Mouse (Mus musculus): ENCODE results near the gene Sesn1. TPM values are rescaled to one million over a fixed set of nuclear protein-coding genes. Genes with fewer than 3 reads are reported as not detected.

The Sesn1 gene
- polyA plus RNA-seq, 1 experiment from 2014 or later = 20.6 TPM

DNA sequence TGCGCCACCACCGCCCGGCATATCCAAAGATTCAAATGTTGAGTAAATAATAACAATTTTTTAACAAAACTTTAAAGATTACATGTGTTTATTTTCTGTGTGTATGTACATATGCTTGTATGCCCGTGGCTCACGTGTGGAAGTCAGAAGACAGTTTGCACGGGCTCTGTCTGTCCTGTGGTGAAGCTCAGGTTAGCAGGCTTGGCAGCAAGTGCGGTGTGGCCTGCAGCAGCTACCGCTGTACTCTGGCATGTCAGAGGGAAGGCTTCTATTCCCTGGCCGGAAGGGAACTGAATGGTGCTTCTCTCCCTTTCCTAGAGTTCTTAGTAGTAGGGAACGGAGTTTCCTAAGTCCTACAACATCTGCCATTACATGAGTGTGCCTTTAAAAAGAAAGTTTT lies 15.3 kb downstream of the Sesn1 start:
- peak; percentile 48 for DNase-seq (ENCODE audit: low spot score)
- H3K27ac ChIP-seq = no peak overlapping the region
- no peak overlapping the region for H3K4me3 ChIP-seq
- H3K36me3 ChIP-seq = no peaks in the 10 kb centered on the region
- 85% methylated on average over 10 of the region's 10 CpGs for WGBS
- H3K4me1 ChIP-seq = peaks cover 14% of the 10 kb centered on the region
- H3K27me3 ChIP-seq (ENCODE audit: insufficient read depth, poor library complexity, severe bottlenecking) = no peaks in the 10 kb centered on the region
- no peaks in the 10 kb centered on the region for H3K9me3 ChIP-seq

GRCm38 (mm10) chr10:41825996-41826395 lies 16.3 kb downstream of the Sesn1 start:
- H3K27ac ChIP-seq = no peak overlapping the region
- peak; percentile 58 for DNase-seq (ENCODE audit: low spot score)
- WGBS = 83% methylated on average over 4 of the region's 4 CpGs
- no peak overlapping the region for H3K4me3 ChIP-seq
- peaks cover 14% of the 10 kb centered on the region for H3K4me1 ChIP-seq
- no peaks in the 10 kb centered on the region for H3K9me3 ChIP-seq
- H3K27me3 ChIP-seq (ENCODE audit: insufficient read depth, poor library complexity, severe bottlenecking) = no peaks in the 10 kb centered on the region
- no peaks in the 10 kb centered on the region for H3K36me3 ChIP-seq

- Histone ChIP-seq H3K27ac (no peak overlapping the region), H3K27me3 (ENCODE audit: insufficient read depth, poor library complexity, severe bottlenecking) (no peaks in the 10 kb centered on the region), H3K36me3 (no peaks in the 10 kb centered on the region), H3K4me1 (peaks cover 14% of the 10 kb centered on the region), H3K9me3 (no peaks in the 10 kb centered on the region), H3K4me3 (no peak overlapping the region)
- WGBS = 76% methylated on average over 6 of the region's 6 CpGs
- DNase-seq (ENCODE audit: low spot score) = no peak
Observed at GRCm38 (mm10) chr10:41826526-41827116, 16.9 kb downstream of the Sesn1 start.

DNA sequence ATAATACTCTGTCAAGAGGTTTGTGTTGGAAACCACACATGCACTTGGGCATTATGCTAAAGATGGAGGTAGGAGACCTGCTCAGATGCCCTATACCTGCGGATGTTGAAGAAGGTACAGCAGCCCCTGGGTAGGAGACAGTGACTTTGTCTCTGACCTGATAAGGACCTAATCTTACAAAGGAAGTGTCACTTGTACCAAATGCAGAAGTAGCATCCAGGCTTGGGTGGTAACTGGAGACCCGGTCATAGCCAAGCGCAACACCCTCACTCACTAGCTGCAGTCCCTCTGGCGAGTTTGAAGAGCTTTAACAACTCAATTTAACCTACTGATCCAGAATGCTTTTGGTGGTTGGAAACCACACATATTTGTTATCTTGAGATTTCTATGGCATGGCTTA lies 18.0 kb downstream of the Sesn1 start:
- Histone ChIP-seq H3K9me3 (no peaks in the 10 kb centered on the region), H3K27ac (peak overlapping the region; percentile 22; the same call in 1 of the 2 replicates), H3K36me3 (no peaks in the 10 kb centered on the region), H3K27me3 (ENCODE audit: insufficient read depth, poor library complexity, severe bottlenecking) (no peaks in the 10 kb centered on the region), H3K4me1 (peaks cover 14% of the 10 kb centered on the region), H3K4me3 (no peak overlapping the region)
- WGBS = 79% methylated on average over 4 of the region's 4 CpGs
- no peak for DNase-seq (ENCODE audit: low spot score)

- no peak overlapping the region for H3K27ac ChIP-seq
- no peak overlapping the region for H3K4me3 ChIP-seq
- no peaks in the 10 kb centered on the region for H3K36me3 ChIP-seq
- H3K9me3 ChIP-seq = no peaks in the 10 kb centered on the region
- DNase-seq (ENCODE audit: low spot score) = peak; percentile 43
- WGBS = 84% methylated on average over 5 of the region's 5 CpGs
- H3K4me1 ChIP-seq = peaks cover 14% of the 10 kb centered on the region
- no peaks in the 10 kb centered on the region for H3K27me3 ChIP-seq (ENCODE audit: insufficient read depth, poor library complexity, severe bottlenecking)
Observed at GRCm38 (mm10) chr10:41829191-41829590, 19.5 kb downstream of the Sesn1 start.

- H3K4me1 ChIP-seq = peaks cover 14% of the 10 kb centered on the region
- H3K36me3 ChIP-seq = no peaks in the 10 kb centered on the region
- H3K4me3 ChIP-seq = no peak overlapping the region
- DNase-seq (ENCODE audit: low spot score) = no peak
- no peaks in the 10 kb centered on the region for H3K9me3 ChIP-seq
- H3K27me3 ChIP-seq (ENCODE audit: insufficient read depth, poor library complexity, severe bottlenecking) = no peaks in the 10 kb centered on the region
- 86% methylated on average over 2 of the region's 2 CpGs for WGBS
- H3K27ac ChIP-seq = no peak overlapping the region
Observed at GRCm38 (mm10) chr10:41829980-41830379, 20.2 kb downstream of the Sesn1 start.

DNA sequence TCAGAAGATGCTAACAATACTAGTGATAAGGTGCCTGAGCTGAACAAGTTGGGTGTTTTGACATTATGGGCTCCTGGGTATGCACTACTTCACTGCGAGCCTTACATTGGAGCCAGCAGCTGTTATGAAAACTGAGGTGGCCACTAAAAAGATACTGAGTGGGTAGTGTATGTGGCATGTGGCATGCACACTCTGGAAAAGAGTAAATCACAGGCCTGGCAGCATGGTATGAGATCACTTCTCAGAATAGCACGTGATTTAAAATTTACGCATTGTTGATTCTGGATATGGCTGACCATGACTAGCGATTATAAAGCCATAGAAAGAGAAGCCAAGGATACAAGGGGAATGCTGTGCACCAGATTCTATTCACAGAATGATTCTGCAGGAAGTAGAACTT lies 20.7 kb downstream of the Sesn1 start:
- DNase-seq (ENCODE audit: low spot score) = no peak
- H3K4me3 ChIP-seq = no peak overlapping the region
- no peaks in the 10 kb centered on the region for H3K9me3 ChIP-seq
- H3K27ac ChIP-seq = no peak overlapping the region
- no peaks in the 10 kb centered on the region for H3K27me3 ChIP-seq (ENCODE audit: insufficient read depth, poor library complexity, severe bottlenecking)
- 67% methylated on average over 4 of the region's 4 CpGs for WGBS
- peaks cover 14% of the 10 kb centered on the region for H3K4me1 ChIP-seq
- H3K36me3 ChIP-seq = no peaks in the 10 kb centered on the region

DNA sequence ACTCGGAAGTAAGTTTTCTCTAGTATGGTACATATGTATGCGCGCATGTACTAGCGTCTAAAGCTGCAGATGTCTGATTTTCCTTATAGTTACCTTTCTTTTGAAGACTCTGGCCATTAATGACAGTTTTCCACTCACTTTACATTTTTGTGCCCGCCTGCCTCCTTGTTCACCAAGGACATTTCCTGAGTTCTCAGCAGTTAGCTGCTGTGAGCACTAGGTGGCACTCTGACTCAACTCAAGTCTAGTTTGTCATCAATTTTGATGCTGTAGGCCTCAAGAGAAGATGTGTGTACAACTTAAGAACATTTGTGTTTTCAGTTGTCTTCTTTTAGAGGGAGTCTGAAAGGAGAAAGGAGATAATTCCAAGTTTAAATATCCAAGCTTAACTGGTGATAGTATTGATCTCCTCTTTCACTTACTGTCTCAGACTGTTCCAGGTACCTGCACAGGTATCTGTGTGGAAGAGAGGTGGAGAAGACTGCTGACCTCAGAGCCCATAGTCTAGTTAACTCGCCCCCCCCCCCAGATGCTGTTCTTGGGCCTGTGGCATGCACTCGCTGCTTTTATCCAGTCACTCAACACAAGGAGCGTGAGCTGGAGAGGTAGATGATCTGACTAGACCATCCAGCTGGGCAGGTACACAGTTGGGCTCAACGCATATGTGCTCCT lies 21.3 kb downstream of the Sesn1 start:
- H3K27me3 ChIP-seq (ENCODE audit: insufficient read depth, poor library complexity, severe bottlenecking) = no peaks in the 10 kb centered on the region
- no peaks in the 10 kb centered on the region for H3K9me3 ChIP-seq
- 48% methylated on average over 9 of the region's 9 CpGs for WGBS
- peaks cover 14% of the 10 kb centered on the region for H3K4me1 ChIP-seq
- DNase-seq (ENCODE audit: low spot score) = peak; percentile 75
- H3K36me3 ChIP-seq = no peaks in the 10 kb centered on the region
- no peak overlapping the region for H3K27ac ChIP-seq
- H3K4me3 ChIP-seq = no peak overlapping the region

DNA sequence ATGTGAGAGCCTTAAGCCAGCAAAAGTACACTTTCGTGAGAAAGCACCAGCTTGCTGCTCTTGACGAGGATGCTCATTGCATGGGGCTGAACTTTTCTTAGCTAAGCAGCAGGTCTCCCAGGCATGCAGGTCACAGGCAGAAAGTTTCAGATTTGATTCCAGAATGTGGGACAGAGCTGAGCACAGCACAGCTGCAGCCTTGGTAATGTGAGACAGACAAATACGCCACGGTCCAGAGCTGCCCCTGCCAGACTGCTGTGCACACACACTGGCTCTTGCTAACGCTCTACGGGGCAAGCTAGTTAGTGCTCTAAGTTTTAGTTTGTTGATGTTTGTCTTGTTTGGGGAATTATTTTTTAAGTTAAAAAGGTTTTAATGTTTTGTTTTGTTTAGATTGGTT lies 22.5 kb downstream of the Sesn1 start:
- no peak for DNase-seq (ENCODE audit: low spot score)

DNA sequence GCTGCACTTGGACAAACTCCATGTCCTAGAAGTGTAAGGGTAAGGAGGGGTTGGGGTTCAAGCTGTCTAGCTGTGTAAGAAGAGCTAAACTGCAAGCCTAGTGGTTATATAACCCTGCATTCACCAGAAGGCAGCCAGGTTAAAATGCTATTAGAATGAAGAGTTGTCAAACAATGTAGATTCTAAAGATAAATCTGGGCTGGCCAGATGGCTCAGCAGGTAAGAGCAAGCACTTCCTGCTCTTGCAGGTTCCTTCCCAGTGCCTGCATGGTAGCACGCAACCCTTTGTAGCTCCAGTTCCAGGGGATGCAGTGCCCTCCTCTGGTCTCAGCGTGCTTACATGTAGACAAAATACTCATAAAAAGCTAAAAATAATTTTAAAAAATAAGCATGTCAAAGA lies 24.4 kb downstream of the Sesn1 start:
- DNase-seq (ENCODE audit: low spot score) = no peak
- WGBS = 85% methylated on average over 2 of the region's 2 CpGs
- Histone ChIP-seq H3K4me1 (no peaks in the 10 kb centered on the region), H3K27me3 (ENCODE audit: insufficient read depth, poor library complexity, severe bottlenecking) (no peaks in the 10 kb centered on the region), H3K27ac (no peak overlapping the region), H3K9me3 (no peaks in the 10 kb centered on the region), H3K36me3 (0 out of 2 replicates have a peak, but pooled peaks cover 3% of the 10 kb centered on the region), H3K4me3 (no peak overlapping the region)

More for the DNA sequence above, 22.5 kb downstream of the Sesn1 start:
- 76% methylated on average over 6 of the region's 6 CpGs for WGBS
- no peak overlapping the region for H3K4me3 ChIP-seq
- no peaks in the 10 kb centered on the region for H3K9me3 ChIP-seq
- H3K27ac ChIP-seq = no peak overlapping the region
- no peaks in the 10 kb centered on the region for H3K27me3 ChIP-seq (ENCODE audit: insufficient read depth, poor library complexity, severe bottlenecking)
- H3K36me3 ChIP-seq = 0 out of 2 replicates have a peak, but pooled peaks cover 3% of the 10 kb centered on the region
- peaks cover 12% of the 10 kb centered on the region for H3K4me1 ChIP-seq

- H3K27ac ChIP-seq = no peak overlapping the region
- 86% methylated on average over 4 of the region's 4 CpGs for WGBS
- no peaks in the 10 kb centered on the region for H3K9me3 ChIP-seq
- no peaks in the 10 kb centered on the region for H3K27me3 ChIP-seq (ENCODE audit: insufficient read depth, poor library complexity, severe bottlenecking)
- H3K36me3 ChIP-seq = 0 out of 2 replicates have a peak, but pooled peaks cover 3% of the 10 kb centered on the region
- no peak overlapping the region for H3K4me3 ChIP-seq
- no peaks in the 10 kb centered on the region for H3K4me1 ChIP-seq
- no peak for DNase-seq (ENCODE audit: low spot score)
Observed at GRCm38 (mm10) chr10:41838911-41839310, 29.2 kb downstream of the Sesn1 start.

GRCm38 (mm10) chr10:41847737-41848136 lies 38.0 kb downstream of the Sesn1 start:
- H3K27me3 ChIP-seq (ENCODE audit: insufficient read depth, poor library complexity, severe bottlenecking) = no peaks in the 10 kb centered on the region
- H3K9me3 ChIP-seq = no peaks in the 10 kb centered on the region
- H3K4me1 ChIP-seq = peaks cover 13% of the 10 kb centered on the region; the same call in 1 of the 2 replicates
- no peak for DNase-seq (ENCODE audit: low spot score)
- WGBS = 93% methylated on average over 8 of the region's 8 CpGs
- no peak overlapping the region for H3K4me3 ChIP-seq
- no peak overlapping the region for H3K27ac ChIP-seq
- H3K36me3 ChIP-seq = no peaks in the 10 kb centered on the region; the same call in 1 of the 2 replicates

- Histone ChIP-seq H3K9me3 (no peaks in the 10 kb centered on the region), H3K4me1 (peaks cover 13% of the 10 kb centered on the region; the same call in 1 of the 2 replicates), H3K4me3 (no peak overlapping the region), H3K27me3 (ENCODE audit: insufficient read depth, poor library complexity, severe bottlenecking) (no peaks in the 10 kb centered on the region), H3K27ac (0 out of 2 replicates have a peak overlapping the region, but pooled peaks have one; percentile 25), H3K36me3 (no peaks in the 10 kb centered on the region; the same call in 1 of the 2 replicates)
- 55% methylated on average over 2 of the region's 2 CpGs for WGBS
- DNase-seq (ENCODE audit: low spot score) = no peak
Observed at GRCm38 (mm10) chr10:41848721-41849120, 39.0 kb downstream of the Sesn1 start.

Measured in heart, embryonic 10.5 days (tissue).